Mouse (Mus musculus): ENCODE data around the gene E2f6.

GRCm38 (mm10) chr12:16820761-16821160 lies 10.0 kb downstream of the E2f6 start:
- peak; percentile 20; the same call in 1 of the 2 replicates for TF ChIP-seq CTCF (IDR thresholded peaks at IDR 0.05)
- TF ChIP-seq POLR2A (IDR thresholded peaks at IDR 0.05; ENCODE audit: insufficient read depth, low read depth, low read length) = no peak

All from heart, adult 2 months (tissue).